Mouse (Mus musculus) lung, embryonic 16.5 days (tissue): Measurements from ENCODE around the gene Fus. TPM values are rescaled to one million over a fixed set of nuclear protein-coding genes. Genes with fewer than 3 reads are reported as not detected.
A peak's percentile ranks its signal among the peaks of the same experiment; 100 is the strongest.

Experiments used
- ATAC-seq: fragments of 200-750 bp; cut with Nextera tagmentation; 2 replicates; pipeline ENCODE4 v1.8.0; 2017; ENCODE audit warnings: low read depth, mild to moderate bottlenecking, moderate library complexity
- H3K27ac ChIP-seq: fragments of 300-500 bp; sonication (generic); 2 replicates; pipeline ENCODE4 v1.5.1; 2014; ENCODE audit warnings: mild to moderate bottlenecking, control low read depth, low read length
- H3K27me3 ChIP-seq: fragments of 300-500 bp; sonication (generic); 2 replicates; pipeline ENCODE4 v1.6.1; 2014; ENCODE audit warnings: low read depth, low read length, mixed read lengths; ENCODE audit not compliant: control insufficient read depth, insufficient read depth
- H3K36me3 ChIP-seq: fragments of 300-500 bp; sonication (generic); 2 replicates; pipeline ENCODE4 v1.6.1; 2014; ENCODE audit warnings: low read length; ENCODE audit not compliant: control insufficient read depth, insufficient read depth
- H3K4me1 ChIP-seq: fragments of 300-500 bp; sonication (generic); replicated peaks from 2 replicates; pipeline ENCODE4 v1.6.1; 2014; ENCODE audit warnings: low read length, mixed read lengths; ENCODE audit not compliant: control insufficient read depth, insufficient read depth
- H3K4me2 ChIP-seq: fragments of 300-500 bp; sonication (generic); 2 replicates; pipeline ENCODE4 v1.6.1; 2014; ENCODE audit warnings: low read depth, low read length, control low read depth
- H3K4me3 ChIP-seq: fragments of 300-500 bp; sonication (generic); 2 replicates; pipeline ENCODE4 v1.5.1; 2014; ENCODE audit warnings: mild to moderate bottlenecking, low read length, control low read depth
- H3K9ac ChIP-seq: fragments of 300-500 bp; sonication (generic); 2 replicates; pipeline ENCODE4 v1.6.1; 2014; ENCODE audit warnings: low read length, control low read depth
- H3K9me3 ChIP-seq: fragments of 300-500 bp; sonication (generic); 2 replicates; pipeline ENCODE4 v1.6.1; 2016; ENCODE audit warnings: low read length; ENCODE audit not compliant: control insufficient read depth
- WGBS: fragments of 180-500 bp; shearing (Covaris S2); extraction: QIAGEN DNeasy Blood & Tissue Kit; methylation state at CpG from one replicate; pipeline ENCODE4 v1.1.7; 2014; 5-methylcytosine and 5-hydroxymethylcytosine counted together
- polyA plus RNA-seq: library from polyadenylated mRNA; unstranded; fragments of >200 nt; fragmentation: Nextera tagmentation; extraction: Ambion mirVana; gene quantifications from 2 replicates; pipeline ENCODE4 v1.2.1, GENCODE M21; 2015

Fus gene
- 299 and 328 TPM in 2 replicates for polyA plus RNA-seq

- Histone ChIP-seq H3K9me3 (no peaks in the 10 kb centered on the region), H3K36me3 (peaks cover 21% of the 10 kb centered on the region), H3K4me3 (peak within 1 kb of the TSS; percentile 97), H3K9ac (peak within 1 kb of the TSS; percentile 98), H3K27me3 (no peaks in the 10 kb centered on the region), H3K4me1 (peaks cover 16% of the 10 kb centered on the region), H3K4me2 (peak within 1 kb of the TSS; percentile 81), H3K27ac (peak within 1 kb of the TSS; percentile 98)
- WGBS, result under 1% methylated on average over 92 of the region's 92 CpGs
- ATAC-seq, result peak; percentile 95
Observed at GRCm38 (mm10) chr7:127967004-127967921, at the start of gene Fus. Gene Fus (plus strand): TSS chr7:127967457.

- H3K9me3 ChIP-seq, result no peaks in the 10 kb centered on the region
- H3K9ac ChIP-seq, result no peak overlapping the region
- no peak for ATAC-seq
- H3K27me3 ChIP-seq, result no peaks in the 10 kb centered on the region
- no peak overlapping the region for H3K4me2 ChIP-seq
- peaks cover 3% of the 10 kb centered on the region; the same call in 1 of the 2 replicates for H3K4me1 ChIP-seq
- H3K27ac ChIP-seq, result no peak overlapping the region
- peaks cover 15% of the 10 kb centered on the region for H3K36me3 ChIP-seq
- WGBS, result 57% methylated on average over 3 of the region's 3 CpGs
- H3K4me3 ChIP-seq, result no peak overlapping the region
Observed at GRCm38 (mm10) chr7:127918203-127918602, 49.1 kb upstream of the Fus start.

GRCm38 (mm10) chr7:127919290-127919689 lies 48.0 kb upstream of the Fus start:
- Histone ChIP-seq H3K27me3 (no peaks in the 10 kb centered on the region), H3K9me3 (no peaks in the 10 kb centered on the region), H3K4me1 (peaks cover 12% of the 10 kb centered on the region), H3K36me3 (peaks cover 15% of the 10 kb centered on the region), H3K4me2 (no peak overlapping the region), H3K9ac (no peak overlapping the region), H3K4me3 (no peak overlapping the region), H3K27ac (no peak overlapping the region)
- 72% methylated on average over 7 of the region's 7 CpGs for WGBS
- no peak for ATAC-seq

GRCm38 (mm10) chr7:127921516-127921915 lies 45.7 kb upstream of the Fus start:
- no peak for ATAC-seq
- H3K36me3 ChIP-seq, result peaks cover 15% of the 10 kb centered on the region
- WGBS, result 62% methylated on average over 8 of the region's 8 CpGs

GRCm38 (mm10) chr7:127922451-127923275 lies 44.6 kb upstream of the Fus start:
- Histone ChIP-seq H3K9ac (no peak overlapping the region), H3K4me2 (no peak overlapping the region), H3K9me3 (no peaks in the 10 kb centered on the region), H3K27ac (peak overlapping the region; percentile 63), H3K4me1 (peaks cover 26% of the 10 kb centered on the region), H3K4me3 (no peak overlapping the region), H3K27me3 (no peaks in the 10 kb centered on the region), H3K36me3 (peaks cover 13% of the 10 kb centered on the region)
- 46% methylated on average over 6 of the region's 6 CpGs for WGBS
- ATAC-seq, result no peak

More at GRCm38 (mm10) chr7:127921516-127921915, 45.7 kb upstream of the Fus start:
- Histone ChIP-seq H3K9me3 (no peaks in the 10 kb centered on the region), H3K4me3 (no peak overlapping the region), H3K4me1 (peaks cover 19% of the 10 kb centered on the region), H3K4me2 (no peak overlapping the region), H3K9ac (no peak overlapping the region), H3K27ac (no peak overlapping the region), H3K27me3 (no peaks in the 10 kb centered on the region)

- Histone ChIP-seq H3K4me1 (peaks cover 26% of the 10 kb centered on the region), H3K27ac (peak overlapping the region; percentile 47), H3K4me2 (no peak overlapping the region), H3K27me3 (no peaks in the 10 kb centered on the region), H3K9ac (no peak overlapping the region; the same call in 1 of the 2 replicates), H3K36me3 (peaks cover 12% of the 10 kb centered on the region), H3K4me3 (no peak overlapping the region), H3K9me3 (no peaks in the 10 kb centered on the region)
- no peak for ATAC-seq
- WGBS, result 70% methylated on average over 5 of the region's 5 CpGs
Observed at GRCm38 (mm10) chr7:127923714-127924113, 43.5 kb upstream of the Fus start.

- H3K9ac ChIP-seq, result no peak overlapping the region
- peak; percentile 88 for ATAC-seq
- peak overlapping the region; percentile 94 for H3K27ac ChIP-seq
- peak overlapping the region; percentile 42; the same call in 1 of the 2 replicates for H3K4me2 ChIP-seq
- no peak overlapping the region for H3K4me3 ChIP-seq
- peaks cover 26% of the 10 kb centered on the region for H3K4me1 ChIP-seq
- no peaks in the 10 kb centered on the region for H3K27me3 ChIP-seq
- WGBS, result 62% methylated on average over 5 of the region's 5 CpGs
- H3K36me3 ChIP-seq, result peaks cover 12% of the 10 kb centered on the region
- no peaks in the 10 kb centered on the region for H3K9me3 ChIP-seq
Observed at GRCm38 (mm10) chr7:127925252-127925651, 42.0 kb upstream of the Fus start.

- H3K4me2 ChIP-seq, result peak overlapping the region; percentile 42
- no peaks in the 10 kb centered on the region for H3K27me3 ChIP-seq
- 58% methylated on average over 8 of the region's 8 CpGs for WGBS
- H3K9me3 ChIP-seq, result no peaks in the 10 kb centered on the region
- peaks cover 12% of the 10 kb centered on the region for H3K36me3 ChIP-seq
- no peak for ATAC-seq
- peak overlapping the region; percentile 44 for H3K9ac ChIP-seq
- peak overlapping the region; percentile 15 for H3K4me3 ChIP-seq
- peaks cover 28% of the 10 kb centered on the region for H3K4me1 ChIP-seq
- peak overlapping the region; percentile 94 for H3K27ac ChIP-seq
Observed at GRCm38 (mm10) chr7:127926066-127926465, 41.2 kb upstream of the Fus start.

GRCm38 (mm10) chr7:127926846-127927245 lies 40.4 kb upstream of the Fus start:
- Histone ChIP-seq H3K4me2 (peak overlapping the region; percentile 42), H3K27ac (peak overlapping the region; percentile 94)
- 70% methylated on average over 11 of the region's 11 CpGs for WGBS

More at GRCm38 (mm10) chr7:127926846-127927245, 40.4 kb upstream of the Fus start:
- H3K9ac ChIP-seq, result peak overlapping the region; percentile 30
- H3K4me1 ChIP-seq, result peaks cover 35% of the 10 kb centered on the region
- no peaks in the 10 kb centered on the region for H3K9me3 ChIP-seq
- peaks cover 12% of the 10 kb centered on the region for H3K36me3 ChIP-seq
- ATAC-seq, result no peak
- H3K27me3 ChIP-seq, result no peaks in the 10 kb centered on the region
- H3K4me3 ChIP-seq, result peak overlapping the region; percentile 15
